Mouse (Mus musculus) myocyte (in vitro differentiated cells): ENCODE results near the gene Cmtm6.

Source experiments
- POLR2A ChIP-seq: IDR thresholded peaks from one replicate; pipeline ENCODE4 v1.6.1; 2011; ENCODE audit warnings: low read depth, mild to moderate bottlenecking, control low read depth, moderate library complexity; ENCODE audit not compliant: insufficient read length
- REST ChIP-seq: IDR thresholded peaks from one replicate; pipeline ENCODE4 v1.6.1; 2011; ENCODE audit warnings: mild to moderate bottlenecking, control low read depth, moderate library complexity; ENCODE audit not compliant: insufficient read depth, insufficient read length
- TCF12 ChIP-seq: IDR thresholded peaks from one replicate; pipeline ENCODE4 v1.6.1; 2011; ENCODE audit warnings: mild to moderate bottlenecking, control low read depth; ENCODE audit not compliant: poor library complexity, insufficient read depth, severe bottlenecking
- USF1 ChIP-seq: IDR thresholded peaks from one replicate; pipeline ENCODE4 v1.6.1; 2011; ENCODE audit warnings: low read depth, mild to moderate bottlenecking, control low read depth, moderate library complexity

GRCm38 (mm10) chr9:114774629-114775028, 43.7 kb downstream of the Cmtm6 start:
- TF ChIP-seq REST, result no peak
- no peak for TF ChIP-seq TCF12
- no peak for TF ChIP-seq USF1
- TF ChIP-seq POLR2A, result no peak
